Mouse (Mus musculus): ENCODE data around the gene 0610012G03Rik. TPM values are rescaled to one million over a fixed set of nuclear protein-coding genes. Genes with fewer than 3 reads are reported as not detected.

0610012G03Rik gene
- polyA plus RNA-seq, 1 experiment from 2014 or later, result 103 TPM

DNA sequence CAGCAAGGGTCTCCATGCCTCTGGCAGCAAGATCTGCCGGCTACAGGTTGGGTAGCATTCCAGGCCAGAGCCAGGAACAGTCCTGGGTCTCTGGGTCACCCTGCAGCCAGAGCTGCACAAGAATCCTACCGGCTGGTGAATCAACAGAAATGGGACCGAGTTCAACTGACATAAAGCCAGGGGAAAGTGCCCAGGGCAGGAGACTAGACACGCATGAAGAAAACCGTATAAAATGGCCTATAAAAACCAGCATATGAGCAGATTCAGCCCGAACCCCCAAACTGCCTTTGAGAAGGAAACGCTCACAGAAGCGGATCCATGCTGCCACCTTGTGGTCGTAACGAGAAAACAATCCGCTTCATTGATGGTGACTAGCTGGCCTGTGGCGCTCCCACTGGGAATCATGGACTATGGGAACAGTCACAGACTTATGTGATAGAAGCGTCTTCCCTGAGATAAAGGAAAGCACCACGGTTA is 30.0 kb downstream of the 0610012G03Rik start:
- Histone ChIP-seq H3K4me1 (ENCODE audit: insufficient read depth, low read length) (peaks cover 4% of the 10 kb centered on the region; the same call in 1 of the 2 replicates), H3K27me3 (ENCODE audit: insufficient read depth, low read length) (no peaks in the 10 kb centered on the region), H3K36me3 (ENCODE audit: insufficient read depth, low read length) (no peaks in the 10 kb centered on the region), H3K4me2 (replicated peaks; ENCODE audit: low read depth, low read length) (peak overlapping the region; percentile 44), H3K27ac (ENCODE audit: low read length) (no peak overlapping the region), H3K9ac (replicated peaks; ENCODE audit: low read length) (peak overlapping the region; percentile 59), H3K9me3 (ENCODE audit: low read length) (no peaks in the 10 kb centered on the region), H3K4me3 (ENCODE audit: low read length) (peak overlapping the region; percentile 25)
- WGBS, result 5% methylated on average over 14 of the region's 14 CpGs
- ATAC-seq (ENCODE audit: low FRiP score, low TSS enrichment), result peak; percentile 53; the same call in 1 of the 2 replicates

DNA sequence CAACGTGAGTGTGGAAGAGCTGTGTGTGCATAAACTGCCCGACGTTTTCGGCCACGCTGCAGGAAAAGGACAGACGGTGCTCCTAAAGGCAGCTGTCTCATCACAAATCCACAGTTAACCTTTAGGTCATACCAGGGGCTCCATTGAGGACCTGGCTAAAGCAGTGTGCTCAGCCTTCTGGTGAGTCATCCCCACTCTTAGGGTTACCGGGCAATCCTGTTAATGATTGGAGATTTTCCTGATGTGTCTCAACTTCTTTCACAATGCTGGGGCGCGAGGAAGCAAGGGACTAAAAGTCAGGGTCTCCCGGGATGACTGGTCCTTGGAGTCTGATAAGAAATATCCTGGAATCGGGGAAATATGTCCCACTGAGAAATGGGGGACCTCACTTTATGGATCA is 30.5 kb downstream of the 0610012G03Rik start:
- Histone ChIP-seq H3K9me3 (ENCODE audit: low read length) (no peaks in the 10 kb centered on the region), H3K36me3 (ENCODE audit: insufficient read depth, low read length) (no peaks in the 10 kb centered on the region), H3K4me2 (replicated peaks; ENCODE audit: low read depth, low read length) (peak overlapping the region; percentile 44), H3K27ac (ENCODE audit: low read length) (no peak overlapping the region), H3K9ac (replicated peaks; ENCODE audit: low read length) (no peak overlapping the region; the same call in 1 of the 2 replicates), H3K4me1 (ENCODE audit: insufficient read depth, low read length) (peaks cover 4% of the 10 kb centered on the region; the same call in 1 of the 2 replicates), H3K4me3 (ENCODE audit: low read length) (no peak overlapping the region; the same call in 1 of the 2 replicates), H3K27me3 (ENCODE audit: insufficient read depth, low read length) (no peaks in the 10 kb centered on the region)
- WGBS, result 63% methylated on average over 11 of the region's 11 CpGs
- peak; percentile 68 for ATAC-seq (ENCODE audit: low FRiP score, low TSS enrichment)

DNA sequence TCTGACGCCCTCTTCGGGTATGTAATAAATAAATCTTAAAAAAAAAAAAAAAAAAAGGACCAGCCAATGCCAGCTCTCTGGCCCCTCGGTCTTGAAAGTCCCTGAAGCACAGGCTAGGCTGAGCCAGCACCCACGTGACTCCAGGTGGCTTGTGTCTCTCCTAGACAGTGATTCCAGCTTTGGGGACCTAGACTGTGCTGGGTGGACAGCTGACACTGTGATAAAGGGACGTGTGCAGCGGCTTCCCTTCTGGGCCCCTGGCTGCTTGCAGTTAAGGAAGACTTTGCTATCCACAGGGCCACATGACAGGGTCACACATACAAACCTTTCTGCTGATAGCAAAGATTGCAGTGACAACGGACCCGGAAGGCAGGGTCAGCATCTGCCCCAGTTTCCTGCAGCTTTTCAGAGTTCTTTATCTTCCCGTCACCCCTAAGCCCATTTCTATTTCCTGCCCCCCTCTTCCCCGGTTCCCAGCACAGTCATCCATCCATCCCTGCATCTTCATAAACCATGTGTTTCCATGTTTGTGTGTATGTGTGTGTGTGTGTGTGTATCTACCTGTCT is 37.9 kb downstream of the 0610012G03Rik start:
- Histone ChIP-seq H3K36me3 (ENCODE audit: insufficient read depth, low read length) (no peaks in the 10 kb centered on the region), H3K4me2 (replicated peaks; ENCODE audit: low read depth, low read length) (no peak overlapping the region), H3K9me3 (ENCODE audit: low read length) (no peaks in the 10 kb centered on the region), H3K4me1 (ENCODE audit: insufficient read depth, low read length) (peaks cover 9% of the 10 kb centered on the region), H3K27ac (ENCODE audit: low read length) (no peak overlapping the region), H3K9ac (replicated peaks; ENCODE audit: low read length) (no peak overlapping the region), H3K27me3 (ENCODE audit: insufficient read depth, low read length) (no peaks in the 10 kb centered on the region), H3K4me3 (ENCODE audit: low read length) (no peak overlapping the region)
- WGBS, result 46% methylated on average over 10 of the region's 10 CpGs
- no peak for ATAC-seq (ENCODE audit: low FRiP score, low TSS enrichment)

DNA sequence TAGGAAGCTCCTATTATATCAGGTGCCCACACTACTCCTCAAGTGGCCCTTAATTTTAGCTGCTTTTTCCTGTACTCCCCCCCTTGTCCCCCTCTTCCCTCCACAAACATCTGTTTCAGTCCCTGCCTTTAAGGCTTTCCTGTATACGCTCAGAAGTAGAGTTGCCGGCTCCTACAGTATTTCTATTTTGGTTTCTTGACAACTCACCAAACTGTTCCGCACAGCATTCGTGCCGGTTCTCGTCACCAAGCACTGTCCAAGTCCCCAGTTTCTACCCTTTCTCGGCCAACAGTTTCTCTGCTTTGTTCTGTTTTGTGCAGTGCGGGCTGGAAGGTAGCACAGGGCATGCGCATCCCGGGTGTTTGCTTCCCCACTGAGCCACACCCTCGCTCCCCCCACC is 39.3 kb downstream of the 0610012G03Rik start:
- no peak overlapping the region for H3K27ac ChIP-seq (ENCODE audit: low read length)
- WGBS, result 70% methylated on average over 11 of the region's 11 CpGs
- H3K4me1 ChIP-seq (ENCODE audit: insufficient read depth, low read length), result peaks cover 9% of the 10 kb centered on the region
- ATAC-seq (ENCODE audit: low FRiP score, low TSS enrichment), result no peak
- H3K9ac ChIP-seq (replicated peaks; ENCODE audit: low read length), result no peak overlapping the region
- no peaks in the 10 kb centered on the region for H3K9me3 ChIP-seq (ENCODE audit: low read length)
- no peaks in the 10 kb centered on the region for H3K36me3 ChIP-seq (ENCODE audit: insufficient read depth, low read length)
- no peaks in the 10 kb centered on the region for H3K27me3 ChIP-seq (ENCODE audit: insufficient read depth, low read length)
- no peak overlapping the region for H3K4me3 ChIP-seq (ENCODE audit: low read length)
- H3K4me2 ChIP-seq (replicated peaks; ENCODE audit: low read depth, low read length), result no peak overlapping the region

GRCm38 (mm10) chr16:31906896-31907295 is 41.4 kb downstream of the 0610012G03Rik start:
- H3K9ac ChIP-seq (replicated peaks; ENCODE audit: low read length), result no peak overlapping the region
- H3K27ac ChIP-seq (ENCODE audit: low read length), result no peak overlapping the region
- peaks cover 9% of the 10 kb centered on the region for H3K4me1 ChIP-seq (ENCODE audit: insufficient read depth, low read length)
- no peaks in the 10 kb centered on the region for H3K9me3 ChIP-seq (ENCODE audit: low read length)
- WGBS, result 8% methylated on average over 9 of the region's 9 CpGs
- peak overlapping the region; percentile 36 for H3K4me3 ChIP-seq (ENCODE audit: low read length)
- peak overlapping the region; percentile 53 for H3K4me2 ChIP-seq (replicated peaks; ENCODE audit: low read depth, low read length)
- peak; percentile 74; the same call in 1 of the 2 replicates for ATAC-seq (ENCODE audit: low FRiP score, low TSS enrichment)
- H3K36me3 ChIP-seq (ENCODE audit: insufficient read depth, low read length), result no peaks in the 10 kb centered on the region
- no peaks in the 10 kb centered on the region for H3K27me3 ChIP-seq (ENCODE audit: insufficient read depth, low read length)

DNA sequence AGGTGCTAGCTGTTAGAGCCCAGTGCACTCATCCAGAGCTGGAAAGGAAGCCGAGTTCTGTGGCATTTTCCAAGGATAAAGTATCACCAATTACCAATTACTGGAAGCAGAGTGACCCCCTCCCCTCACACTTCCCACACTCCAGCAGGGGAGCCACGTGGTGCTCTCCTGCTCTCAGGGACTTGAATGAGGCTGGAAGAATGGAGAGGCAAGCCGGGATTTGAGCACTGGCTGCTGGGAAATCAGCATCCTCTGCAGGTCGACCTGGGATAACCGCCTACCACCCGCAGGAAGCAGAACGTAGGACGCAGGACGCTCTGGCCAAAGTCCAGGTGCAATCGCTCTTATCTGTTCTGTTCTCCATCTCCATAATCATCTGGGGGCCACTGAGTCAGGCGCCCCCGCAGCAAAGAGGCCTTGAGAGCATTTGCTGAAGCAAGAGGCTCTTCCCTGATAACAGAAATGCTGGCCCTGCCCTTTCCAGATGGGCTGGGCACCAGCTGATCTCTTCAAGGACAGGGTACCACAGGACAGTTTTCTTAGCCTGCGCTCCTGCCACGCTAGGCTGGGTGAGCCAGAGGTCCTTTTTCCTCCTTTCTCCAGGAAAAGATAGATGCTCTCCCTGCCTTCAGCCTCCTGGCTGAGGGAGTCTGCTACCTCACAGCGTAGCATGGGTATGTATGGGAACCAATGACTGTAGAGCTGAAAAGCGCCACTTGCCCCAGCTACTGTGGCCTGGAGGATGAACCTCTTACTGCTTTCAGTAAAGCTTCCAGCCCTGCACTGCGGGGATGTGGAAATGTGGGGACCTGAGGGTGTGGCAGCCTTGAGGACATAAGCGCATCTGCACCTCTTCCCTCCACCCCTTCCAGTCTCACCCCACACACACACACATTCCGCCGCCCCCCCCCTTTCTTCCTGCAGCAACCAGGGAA is 42.1 kb downstream of the 0610012G03Rik start:
- Histone ChIP-seq H3K27me3 (ENCODE audit: insufficient read depth, low read length) (no peaks in the 10 kb centered on the region), H3K27ac (ENCODE audit: low read length) (no peak overlapping the region), H3K9me3 (ENCODE audit: low read length) (no peaks in the 10 kb centered on the region), H3K4me2 (replicated peaks; ENCODE audit: low read depth, low read length) (peak overlapping the region; percentile 53), H3K9ac (replicated peaks; ENCODE audit: low read length) (no peak overlapping the region; the same call in 1 of the 2 replicates), H3K4me1 (ENCODE audit: insufficient read depth, low read length) (peaks cover 9% of the 10 kb centered on the region), H3K36me3 (ENCODE audit: insufficient read depth, low read length) (no peaks in the 10 kb centered on the region), H3K4me3 (ENCODE audit: low read length) (peak overlapping the region; percentile 36)
- WGBS, result 29% methylated on average over 20 of the region's 20 CpGs
- 0 out of 2 replicates have a peak, but pooled peaks have one; percentile 21 for ATAC-seq (ENCODE audit: low FRiP score, low TSS enrichment)

GRCm38 (mm10) chr16:31905331-31905730 is 43.0 kb downstream of the 0610012G03Rik start:
- Histone ChIP-seq H3K36me3 (ENCODE audit: insufficient read depth, low read length) (no peaks in the 10 kb centered on the region), H3K4me3 (ENCODE audit: low read length) (no peak overlapping the region), H3K27me3 (ENCODE audit: insufficient read depth, low read length) (no peaks in the 10 kb centered on the region), H3K4me2 (replicated peaks; ENCODE audit: low read depth, low read length) (no peak overlapping the region), H3K9ac (replicated peaks; ENCODE audit: low read length) (no peak overlapping the region), H3K4me1 (ENCODE audit: insufficient read depth, low read length) (peaks cover 9% of the 10 kb centered on the region), H3K27ac (ENCODE audit: low read length) (no peak overlapping the region), H3K9me3 (ENCODE audit: low read length) (0 out of 2 replicates have a peak, but pooled peaks cover under 1% of the 10 kb centered on the region)
- ATAC-seq (ENCODE audit: low FRiP score, low TSS enrichment), result no peak
- 73% methylated on average over 4 of the region's 4 CpGs for WGBS

DNA sequence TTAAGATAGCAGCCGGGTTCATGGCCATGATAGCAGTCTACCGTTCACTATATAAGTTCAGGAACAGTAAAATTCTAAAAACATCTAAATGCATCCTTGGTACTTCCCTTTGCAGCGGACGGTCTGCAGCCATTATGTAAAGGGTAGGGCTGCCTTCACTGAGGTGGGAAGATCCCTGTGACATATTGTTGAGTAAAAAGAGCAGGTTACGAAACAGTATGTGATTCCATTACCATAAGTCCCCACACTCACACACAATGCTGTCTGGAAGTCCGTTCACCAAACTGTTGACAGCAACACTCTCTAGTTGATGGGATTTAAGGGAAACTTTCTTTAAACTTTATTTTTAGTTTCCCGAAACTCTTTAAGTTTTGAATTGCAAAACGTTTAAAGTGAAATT is 45.1 kb downstream of the 0610012G03Rik start:
- Histone ChIP-seq H3K27ac (ENCODE audit: low read length) (no peak overlapping the region), H3K4me3 (ENCODE audit: low read length) (no peak overlapping the region)
- WGBS, result 87% methylated on average over 8 of the region's 8 CpGs

DNA sequence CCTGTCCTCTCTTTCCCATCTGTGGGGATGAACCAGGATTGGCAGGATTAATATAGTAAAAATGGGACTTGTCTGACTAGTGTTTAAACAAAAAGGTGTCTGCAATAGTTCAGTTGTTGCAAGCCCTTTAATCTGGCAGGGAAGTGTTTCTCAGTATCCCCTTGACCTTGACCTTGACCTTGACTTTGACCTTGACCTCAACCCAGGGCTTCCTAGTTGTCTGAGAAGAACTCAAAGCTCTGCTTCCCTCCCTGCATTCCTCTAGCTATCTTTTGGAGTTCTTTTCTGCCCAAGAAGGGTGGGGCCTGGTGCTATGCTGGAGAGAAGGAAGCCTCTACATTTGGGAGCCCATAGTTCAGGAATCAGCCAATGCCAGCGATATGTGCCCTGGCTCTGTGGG is 46.4 kb downstream of the 0610012G03Rik start:
- Histone ChIP-seq H3K36me3 (ENCODE audit: insufficient read depth, low read length) (no peaks in the 10 kb centered on the region), H3K27me3 (ENCODE audit: insufficient read depth, low read length) (no peaks in the 10 kb centered on the region), H3K4me1 (ENCODE audit: insufficient read depth, low read length) (peaks cover 18% of the 10 kb centered on the region), H3K4me2 (replicated peaks; ENCODE audit: low read depth, low read length) (no peak overlapping the region), H3K4me3 (ENCODE audit: low read length) (no peak overlapping the region), H3K9me3 (ENCODE audit: low read length) (peaks cover 6% of the 10 kb centered on the region; the same call in 1 of the 2 replicates), H3K27ac (ENCODE audit: low read length) (no peak overlapping the region), H3K9ac (replicated peaks; ENCODE audit: low read length) (no peak overlapping the region)
- ATAC-seq (ENCODE audit: low FRiP score, low TSS enrichment), result no peak
- WGBS, result 84% methylated on average over 1 of the region's 1 CpGs

More for the DNA sequence above, 45.1 kb downstream of the 0610012G03Rik start:
- H3K4me1 ChIP-seq (ENCODE audit: insufficient read depth, low read length), result peaks cover 9% of the 10 kb centered on the region
- H3K9ac ChIP-seq (replicated peaks; ENCODE audit: low read length), result no peak overlapping the region
- no peak overlapping the region for H3K4me2 ChIP-seq (replicated peaks; ENCODE audit: low read depth, low read length)
- no peaks in the 10 kb centered on the region for H3K27me3 ChIP-seq (ENCODE audit: insufficient read depth, low read length)
- no peak for ATAC-seq (ENCODE audit: low FRiP score, low TSS enrichment)
- H3K9me3 ChIP-seq (ENCODE audit: low read length), result peaks cover 6% of the 10 kb centered on the region; the same call in 1 of the 2 replicates
- no peaks in the 10 kb centered on the region for H3K36me3 ChIP-seq (ENCODE audit: insufficient read depth, low read length)
